Mouse (Mus musculus): ENCODE results near the gene Pcp4l1.

- TF ChIP-seq GATA1 (IDR thresholded peaks at IDR 0.05; ENCODE audit: borderline replicate concordance, low read length) = no peak
- TF ChIP-seq FLI1 (IDR thresholded peaks at IDR 0.05; ENCODE audit: low read length) = no peak
These were observed at the start of gene Pcp4l1 for GRCm38 (mm10) chr1:171195887-171196397.

All from megakaryocyte, embryonic 14.5 days (primary cell).